Mouse (Mus musculus): ENCODE measurements at regions not wholly inside any gene's neighbourhood (a gene's known extent, or its start where the extent isn't known, plus 50 kb on each side); places are given as distances from the start of the nearest gene placed in this dataset.

- in situ Hi-C loops (cut with MseI, MboI) = loop anchor here in 1 of 2 experiments (25.0 kb wide), 3 partner anchors 241 to 541 kb away; no protein-coding TSS in a partner anchor
These were observed 644.6 kb upstream of the Vstm2b start for GRCm38 (mm10) chr7:40253486-40253885.

GRCm38 (mm10) chr7:40257733-40258376, 640.3 kb upstream of the Vstm2b start:
- in situ Hi-C loops (cut with MseI, MboI) = loop anchor here in 1 of 2 experiments (25.0 kb wide), 3 partner anchors 246 to 546 kb away; no protein-coding TSS in a partner anchor

GRCm38 (mm10) chr7:40258377-40258739, 639.8 kb upstream of the Vstm2b start:
- in situ Hi-C loops (cut with MseI, MboI) = loop anchor here in 1 of 2 experiments (25.0 kb wide), 3 partner anchors 246 to 546 kb away; no protein-coding TSS in a partner anchor

GRCm38 (mm10) chr7:40273459-40274072, 624.6 kb upstream of the Vstm2b start:
- in situ Hi-C loops (cut with MseI, MboI) = loop anchor here (10.0 to 25.0 kb wide), 4 partner anchors 189 to 561 kb away; no protein-coding TSS in a partner anchor

- in situ Hi-C loops (cut with MseI, MboI) = loop anchor here (10.0 kb wide), 1 partner anchor 190 kb away; no protein-coding TSS in a partner anchor
These were observed 623.0 kb upstream of the Vstm2b start for GRCm38 (mm10) chr7:40275078-40275477.

- in situ Hi-C loops (cut with MseI, MboI) = loop anchor here (10.0 kb wide), 1 partner anchor 191 kb away; no protein-coding TSS in a partner anchor
These were observed 622.5 kb upstream of the Vstm2b start for GRCm38 (mm10) chr7:40275658-40276057.

- in situ Hi-C loops (cut with MseI, MboI) = loop anchor here (10.0 kb wide), 1 partner anchor 191 kb away; no protein-coding TSS in a partner anchor
These were observed 622.0 kb upstream of the Vstm2b start for GRCm38 (mm10) chr7:40276116-40276515.

- in situ Hi-C loops (cut with MseI, MboI) = no loop called here
These were observed 608.0 kb upstream of the Vstm2b start for GRCm38 (mm10) chr7:40290166-40290565.

- in situ Hi-C loops (cut with MseI, MboI) = no loop called here
These were observed 587.6 kb upstream of the Vstm2b start for GRCm38 (mm10) chr7:40310558-40310957.

- in situ Hi-C loops (cut with MseI, MboI) = no loop called here
These were observed 577.0 kb upstream of the Vstm2b start for GRCm38 (mm10) chr7:40321171-40321570.

- in situ Hi-C loops (cut with MseI, MboI) = no loop called here
These were observed 572.9 kb upstream of the Vstm2b start for GRCm38 (mm10) chr7:40325188-40325705.

GRCm38 (mm10) chr7:40332455-40332854, 565.7 kb upstream of the Vstm2b start:
- in situ Hi-C loops (cut with MseI, MboI) = no loop called here

GRCm38 (mm10) chr7:40352306-40352705, 545.8 kb upstream of the Vstm2b start:
- in situ Hi-C loops (cut with MseI, MboI) = no loop called here

GRCm38 (mm10) chr7:40362719-40363118, 535.4 kb upstream of the Vstm2b start:
- in situ Hi-C loops (cut with MseI, MboI) = no loop called here

- in situ Hi-C loops (cut with MseI, MboI) = no loop called here
These were observed 525.4 kb upstream of the Vstm2b start for GRCm38 (mm10) chr7:40372713-40373112.

GRCm38 (mm10) chr7:40377839-40378238, 520.3 kb upstream of the Vstm2b start:
- in situ Hi-C loops (cut with MseI, MboI) = no loop called here

- in situ Hi-C loops (cut with MseI, MboI) = no loop called here
These were observed 516.9 kb upstream of the Vstm2b start for GRCm38 (mm10) chr7:40381244-40381643.

- in situ Hi-C loops (cut with MseI, MboI) = no loop called here
These were observed 510.0 kb upstream of the Vstm2b start for GRCm38 (mm10) chr7:40388152-40388551.

- in situ Hi-C loops (cut with MseI, MboI) = no loop called here
These were observed 508.3 kb upstream of the Vstm2b start for GRCm38 (mm10) chr7:40389795-40390194.

- in situ Hi-C loops (cut with MseI, MboI) = no loop called here
These were observed 507.2 kb upstream of the Vstm2b start for GRCm38 (mm10) chr7:40390927-40391326.

GRCm38 (mm10) chr7:40391626-40392025, 506.5 kb upstream of the Vstm2b start:
- in situ Hi-C loops (cut with MseI, MboI) = no loop called here

GRCm38 (mm10) chr7:40392207-40392606, 505.9 kb upstream of the Vstm2b start:
- in situ Hi-C loops (cut with MseI, MboI) = no loop called here

GRCm38 (mm10) chr7:40392699-40393098, 505.4 kb upstream of the Vstm2b start:
- in situ Hi-C loops (cut with MseI, MboI) = no loop called here
